Mouse (Mus musculus) splenic B cell, adult 2 months (primary cell): ENCODE data around the gene Prm2.

Experiments used
- DNase-seq: peaks from one replicate; pipeline ENCODE4 v3.0.0-alpha.2; 2011; ENCODE audit warnings: low read depth, low spot score
- H3K27me3 ChIP-seq: 2 replicates; pipeline ENCODE4 v1.6.1; 2012; ENCODE audit warnings: mild to moderate bottlenecking, low read length, moderate library complexity, mixed read lengths; ENCODE audit not compliant: control insufficient read depth, poor library complexity, insufficient read depth, severe bottlenecking
- H3K36me3 ChIP-seq: 2 replicates; pipeline ENCODE4 v1.6.1; 2012; ENCODE audit warnings: mild to moderate bottlenecking, low read length, moderate library complexity, mixed read lengths; ENCODE audit not compliant: control insufficient read depth, poor library complexity, insufficient read depth, severe bottlenecking

The Prm2 gene

GRCm38 (mm10) chr16:10796034-10796433 lies at the start of gene Prm2:
TSS of gene Prm2 (minus strand) at chr16:10796134.
- Histone ChIP-seq H3K36me3 (no peaks in the 10 kb centered on the region), H3K27me3 (no peaks in the 10 kb centered on the region)
- DNase-seq: no peak

- Histone ChIP-seq H3K27me3 (no peaks in the 10 kb centered on the region), H3K36me3 (no peaks in the 10 kb centered on the region)
- no peak for DNase-seq
Observed at GRCm38 (mm10) chr16:10844319-10844670, 48.4 kb upstream of the Prm2 start.

DNA sequence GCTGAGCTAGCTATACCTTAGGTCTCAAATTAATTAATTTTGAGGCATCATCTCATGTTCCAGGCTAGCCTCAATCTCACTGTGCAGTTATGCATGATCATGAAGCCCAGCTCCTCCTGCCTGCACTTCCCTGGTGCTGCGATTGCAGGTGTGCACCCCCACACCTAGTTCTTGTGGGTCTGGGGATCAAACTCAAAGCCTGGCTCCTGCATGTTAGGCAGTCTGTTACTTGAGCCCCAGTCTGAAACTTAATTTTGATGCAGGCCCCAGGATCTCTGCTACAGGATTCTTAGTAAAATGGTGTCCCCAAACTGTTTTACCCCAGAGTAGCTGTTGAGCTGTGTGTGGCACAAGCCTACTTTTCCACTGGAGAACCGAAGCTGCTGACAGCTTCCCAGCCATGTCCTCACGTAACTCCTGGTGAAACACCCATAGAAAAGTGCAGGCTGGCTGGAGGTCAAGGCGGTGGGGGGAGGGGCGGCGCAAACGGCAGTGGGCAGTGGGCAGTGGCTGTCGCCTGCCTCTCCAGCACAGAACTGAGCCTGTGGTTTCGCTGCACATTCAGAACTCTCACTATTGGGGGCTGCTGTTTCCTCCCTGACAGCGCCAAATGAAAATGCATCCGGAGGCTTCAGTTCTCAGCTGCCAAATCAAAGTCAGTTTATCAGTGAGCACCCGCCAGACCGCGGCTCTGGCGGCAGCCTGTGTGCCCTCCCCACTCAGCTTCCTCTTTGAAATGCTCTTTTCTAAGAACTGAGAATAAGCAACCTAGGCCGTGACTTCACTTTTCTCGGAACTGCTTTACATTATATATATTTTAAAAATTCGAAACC lies 47.8 kb upstream of the Prm2 start:
- peak; percentile 68 for DNase-seq
- Histone ChIP-seq H3K27me3 (no peaks in the 10 kb centered on the region), H3K36me3 (no peaks in the 10 kb centered on the region)

GRCm38 (mm10) chr16:10842282-10842855 lies 46.4 kb upstream of the Prm2 start:
- no peaks in the 10 kb centered on the region for H3K27me3 ChIP-seq
- DNase-seq: no peak
- no peaks in the 10 kb centered on the region for H3K36me3 ChIP-seq

DNA sequence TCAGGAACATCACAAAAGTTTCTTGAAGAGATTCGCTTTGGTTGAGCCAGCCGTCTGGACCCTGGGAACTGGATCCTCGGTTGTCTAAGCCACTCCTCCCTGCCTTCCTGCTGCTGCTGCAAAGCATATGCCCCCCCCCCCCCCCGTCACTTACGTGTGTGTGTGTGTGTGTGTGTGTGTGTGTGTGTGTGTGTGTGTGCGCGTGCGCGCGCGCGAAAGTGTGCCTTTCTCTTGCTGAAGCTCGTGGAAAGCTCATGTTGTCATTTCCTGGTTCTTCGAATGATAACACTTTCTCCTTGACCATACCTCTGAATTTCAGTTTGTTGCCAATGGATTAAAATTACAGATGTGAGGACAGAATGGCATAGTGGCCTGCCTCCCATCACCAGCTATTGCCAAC lies 44.1 kb upstream of the Prm2 start:
- H3K36me3 ChIP-seq: no peaks in the 10 kb centered on the region
- H3K27me3 ChIP-seq: no peaks in the 10 kb centered on the region
- DNase-seq: no peak

DNA sequence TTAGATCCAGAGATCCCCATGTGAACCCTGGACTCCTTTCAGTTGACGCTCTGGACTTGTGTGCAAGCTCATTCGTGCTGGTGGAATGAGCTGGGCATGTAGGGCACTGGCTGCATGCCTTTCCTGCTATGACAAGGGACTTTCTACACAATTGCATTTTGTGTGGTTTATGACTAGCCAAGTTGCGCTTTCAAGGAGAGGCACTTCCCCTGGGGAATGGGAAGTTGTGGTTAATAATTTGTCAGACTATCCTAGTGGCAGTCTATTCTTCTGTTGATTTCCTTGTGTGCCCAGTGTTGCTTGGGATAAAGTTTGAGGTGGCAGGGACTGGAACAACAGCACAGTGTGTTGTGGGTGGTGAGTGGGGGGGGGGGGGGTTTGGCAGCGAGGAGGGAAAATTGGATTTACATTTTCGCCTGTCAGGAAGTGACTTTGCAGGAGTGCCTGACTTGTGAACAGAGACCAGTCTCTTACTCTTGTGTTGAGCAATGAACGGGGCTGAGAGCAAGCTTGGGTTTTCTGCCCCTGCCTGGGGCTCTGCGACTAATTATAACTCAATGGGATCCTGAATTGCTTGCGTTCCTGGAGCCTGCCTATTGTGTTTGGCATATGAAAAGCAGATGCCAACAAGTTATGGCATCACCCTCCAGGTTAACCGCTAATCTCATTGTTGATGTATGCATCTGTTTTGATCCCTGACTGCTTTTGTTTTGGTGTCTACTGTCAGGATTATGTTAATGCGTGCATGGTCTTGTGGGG lies 42.7 kb upstream of the Prm2 start:
- H3K27me3 ChIP-seq: no peaks in the 10 kb centered on the region
- H3K36me3 ChIP-seq: no peaks in the 10 kb centered on the region
- no peak for DNase-seq

DNA sequence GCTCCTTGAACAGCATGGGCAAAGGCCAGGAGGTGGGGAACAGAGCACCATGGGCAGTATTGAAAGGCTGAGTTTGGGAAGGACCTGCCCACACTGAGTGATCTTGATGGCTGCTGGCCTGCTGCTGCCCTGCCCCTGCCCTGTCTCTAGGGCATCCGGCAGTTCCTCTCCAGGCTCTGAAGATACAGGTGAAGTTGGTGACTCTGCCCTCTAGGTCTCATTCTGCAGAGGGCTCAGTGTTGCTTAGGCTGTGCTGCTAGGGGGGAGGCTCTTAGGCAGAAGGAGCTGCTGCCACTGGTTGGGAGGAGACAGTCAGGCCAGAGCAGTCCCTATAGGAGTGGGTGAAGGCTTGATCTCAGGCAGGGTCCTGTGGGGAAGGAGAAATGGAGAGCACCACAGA lies 42.0 kb upstream of the Prm2 start:
- no peaks in the 10 kb centered on the region for H3K36me3 ChIP-seq
- H3K27me3 ChIP-seq: no peaks in the 10 kb centered on the region
- no peak for DNase-seq

GRCm38 (mm10) chr16:10837250-10837649 lies 41.3 kb upstream of the Prm2 start:
- no peaks in the 10 kb centered on the region for H3K27me3 ChIP-seq
- no peak for DNase-seq
- H3K36me3 ChIP-seq: no peaks in the 10 kb centered on the region

DNA sequence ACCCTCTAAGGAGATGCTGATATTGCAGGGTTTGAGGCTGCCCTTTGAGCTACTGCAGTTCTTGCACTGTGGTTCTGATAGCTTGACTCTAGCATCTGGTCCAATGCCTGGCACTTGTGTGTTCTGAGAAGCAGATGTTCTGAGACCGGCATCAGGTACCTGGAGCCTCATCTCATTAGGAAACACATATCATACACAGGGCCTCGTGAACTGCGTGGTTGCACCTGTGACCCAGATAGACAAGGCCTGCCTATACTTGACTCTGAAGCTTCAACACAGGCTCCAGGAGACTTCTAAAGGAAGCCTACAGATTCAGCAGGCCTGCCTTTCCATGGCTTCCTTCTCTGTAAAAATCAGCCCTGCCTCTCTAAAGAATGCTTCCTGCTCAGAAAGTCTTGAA lies 40.5 kb upstream of the Prm2 start:
- Histone ChIP-seq H3K27me3 (no peaks in the 10 kb centered on the region), H3K36me3 (no peaks in the 10 kb centered on the region)
- DNase-seq: no peak

- peak; percentile 85 for DNase-seq
Observed at GRCm38 (mm10) chr16:10834911-10835587, 39.1 kb upstream of the Prm2 start, which contains the start of gene Rmi2. TSS of gene Rmi2 (plus strand) at chr16:10835059.

DNA sequence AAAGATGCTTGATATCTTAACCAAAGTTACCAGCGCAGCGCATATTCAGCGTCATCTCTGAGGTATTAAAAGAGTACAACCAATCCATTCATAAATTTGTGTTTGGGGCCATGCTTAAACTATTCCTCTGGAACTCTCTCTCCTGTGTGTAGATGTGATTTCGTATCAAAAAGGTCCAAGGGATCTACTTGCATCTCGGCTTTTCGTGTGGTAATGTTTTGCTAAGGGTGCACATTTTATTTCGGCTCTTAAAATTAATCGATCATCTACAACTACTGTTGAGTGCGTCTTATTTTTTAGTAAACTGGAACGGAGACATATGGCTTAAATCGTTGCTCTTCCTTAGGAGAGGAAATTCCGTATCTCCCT lies 38.6 kb upstream of the Prm2 start:
- DNase-seq: no peak
- Histone ChIP-seq H3K27me3 (no peaks in the 10 kb centered on the region), H3K36me3 (no peaks in the 10 kb centered on the region)

More at GRCm38 (mm10) chr16:10834911-10835587, 39.1 kb upstream of the Prm2 start, which contains the start of gene Rmi2:
- H3K36me3 ChIP-seq: no peaks in the 10 kb centered on the region
- no peaks in the 10 kb centered on the region for H3K27me3 ChIP-seq

GRCm38 (mm10) chr16:10828461-10828805 lies 32.5 kb upstream of the Prm2 start:
- no peak for DNase-seq
- H3K27me3 ChIP-seq: no peaks in the 10 kb centered on the region
- H3K36me3 ChIP-seq: no peaks in the 10 kb centered on the region

DNA sequence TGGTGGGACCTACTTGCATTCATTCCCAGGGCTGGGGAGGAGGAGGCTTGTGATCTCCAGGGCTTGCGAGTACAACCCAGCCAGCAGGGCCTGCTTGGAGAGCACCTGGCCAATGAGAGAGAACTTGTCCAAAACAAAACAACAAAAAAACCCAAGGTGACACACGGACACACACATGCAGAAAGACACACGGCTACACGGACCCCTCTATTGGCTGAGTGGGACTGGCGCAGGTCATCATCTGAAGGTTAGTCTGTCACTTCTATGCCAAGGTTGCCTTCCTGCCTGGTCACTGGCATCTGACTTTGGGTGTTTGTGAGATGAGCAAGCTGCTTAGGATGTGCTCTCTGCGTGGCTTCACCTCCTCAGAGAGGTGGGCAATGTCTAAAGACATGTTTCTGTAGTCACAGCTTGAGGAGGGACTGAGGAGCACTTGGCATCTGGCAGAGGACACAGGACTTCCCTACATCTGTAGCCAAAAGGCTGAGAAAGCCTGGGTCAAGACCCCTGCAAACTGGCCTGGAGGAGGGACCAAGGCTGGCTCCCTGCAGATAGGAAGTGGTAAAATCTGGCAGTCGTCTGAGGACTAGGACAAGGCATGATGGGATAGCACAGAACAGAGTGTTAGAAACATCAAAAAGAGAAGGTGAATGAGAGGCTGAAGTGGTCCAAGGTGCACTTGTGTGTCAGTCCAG lies 32.0 kb upstream of the Prm2 start:
- DNase-seq: no peak
- H3K36me3 ChIP-seq: no peaks in the 10 kb centered on the region
- H3K27me3 ChIP-seq: no peaks in the 10 kb centered on the region

GRCm38 (mm10) chr16:10827269-10827668 lies 31.3 kb upstream of the Prm2 start:
- no peaks in the 10 kb centered on the region for H3K27me3 ChIP-seq
- H3K36me3 ChIP-seq: no peaks in the 10 kb centered on the region
- no peak for DNase-seq
